Mouse (Mus musculus) CH12.LX (cell line): ENCODE measurements around the gene Zfp629. TPM values are rescaled to one million over a fixed set of nuclear protein-coding genes. Genes with fewer than 3 reads are reported as not detected.

Experiments used
- DNase-seq: peaks from one replicate; pipeline ENCODE4 v3.0.0-alpha.2; 2013; ENCODE audit errors: extremely low read depth
- H3K27ac ChIP-seq: 2 replicates; pipeline ENCODE4 v1.5.1; 2012; ENCODE audit warnings: low read depth, mild to moderate bottlenecking, control low read depth, moderate library complexity; ENCODE audit not compliant: insufficient read depth
- H3K27me3 ChIP-seq: replicated peaks from 2 replicates; pipeline ENCODE3; 2012; ENCODE audit warnings: inconsistent platforms
- H3K36me3 ChIP-seq, 2 experiments: replicated peaks in 1 of 2; 2 replicates each; pipeline versions ENCODE3 to v1.6.1; 2012; ENCODE audit warnings: inconsistent platforms in 1 of 2, low read length in 1 of 2, mild to moderate bottlenecking in 1 of 2, mixed read lengths in 1 of 2, moderate library complexity in 1 of 2; ENCODE audit not compliant: control insufficient read depth in 1 of 2, insufficient read depth in 1 of 2
- H3K4me1 ChIP-seq, 2 experiments: 2 replicates each; pipeline ENCODE4 v1.6.1; 2012; ENCODE audit warnings: inconsistent platforms in 1 of 2, moderate library complexity in 1 of 2; ENCODE audit not compliant: insufficient read depth in 2 of 2, control insufficient read depth in 1 of 2
- H3K4me2 ChIP-seq: 2 replicates; pipeline ENCODE4 v1.6.1; 2012; ENCODE audit warnings: low read depth, mild to moderate bottlenecking, control low read depth; ENCODE audit not compliant: poor library complexity, insufficient read depth, severe bottlenecking
- H3K4me3 ChIP-seq, 3 experiments: fragments of 150-350 bp in 1 of 3; sonication (generic) in 1 of 3; replicated peaks in 1 of 3; 2 replicates each; pipeline versions ENCODE3 to v1.5.1; 2011 to 2012; ENCODE audit warnings: low read depth in 2 of 3, low read length in 2 of 3, mild to moderate bottlenecking in 2 of 3, moderate library complexity in 2 of 3, control low read depth in 1 of 3, improper control_type of control experiment in 1 of 3, inconsistent platforms in 1 of 3, mixed read lengths in 1 of 3; ENCODE audit not compliant: poor library complexity in 1 of 3
- H3K79me2 ChIP-seq: replicated peaks from 2 replicates; pipeline ENCODE4 v1.6.1; 2012; ENCODE audit warnings: mild to moderate bottlenecking, moderate library complexity; ENCODE audit not compliant: control insufficient read depth, poor library complexity, insufficient read depth, severe bottlenecking; ENCODE audit errors: extremely low read depth
- H3K9ac ChIP-seq: 2 replicates; pipeline ENCODE4 v1.6.1; 2012; ENCODE audit warnings: low read depth, mild to moderate bottlenecking, control low read depth, moderate library complexity; ENCODE audit not compliant: insufficient read depth
- H3K9me3 ChIP-seq: replicated peaks from 2 replicates; pipeline ENCODE3; 2012; ENCODE audit warnings: low read length, inconsistent platforms, mixed read lengths
- BHLHE40 ChIP-seq: IDR thresholded peaks from 2 replicates; pipeline ENCODE4 v1.6.1; 2011; ENCODE audit warnings: mild to moderate bottlenecking, low read depth, low read length, improper control_type of control experiment
- E2F4 ChIP-seq: IDR thresholded peaks from 2 replicates; pipeline ENCODE4 v1.6.1; 2011; ENCODE audit warnings: low read depth, low read length, improper control_type of control experiment; ENCODE audit not compliant: insufficient replicate concordance
- ELF1 ChIP-seq: IDR thresholded peaks from 2 replicates; pipeline ENCODE4 v1.6.1; 2014; ENCODE audit warnings: low read depth, mild to moderate bottlenecking, inconsistent platforms, low read length, improper control_type of control experiment
- EP300 ChIP-seq: IDR thresholded peaks from 2 replicates; pipeline ENCODE4 v1.6.1; 2011; ENCODE audit warnings: low read length, improper control_type of control experiment
- HCFC1 ChIP-seq: IDR thresholded peaks from 2 replicates; pipeline ENCODE4 v1.6.1; 2012; ENCODE audit warnings: low read depth, mild to moderate bottlenecking, inconsistent platforms, low read length, improper control_type of control experiment
- JUN ChIP-seq: IDR thresholded peaks from 2 replicates; pipeline ENCODE4 v1.6.1; 2011; ENCODE audit warnings: low read depth, mild to moderate bottlenecking, low read length, improper control_type of control experiment, moderate library complexity; ENCODE audit not compliant: insufficient read depth
- KAT2A ChIP-seq: IDR thresholded peaks from 2 replicates; pipeline ENCODE4 v1.6.1; 2012; ENCODE audit warnings: low read length, improper control_type of control experiment, inconsistent platforms; ENCODE audit not compliant: insufficient replicate concordance
- MAZ ChIP-seq: IDR thresholded peaks from 2 replicates; pipeline ENCODE4 v1.6.1; 2012; ENCODE audit warnings: low read depth, mild to moderate bottlenecking, inconsistent platforms, low read length, improper control_type of control experiment, moderate library complexity
- SIN3A ChIP-seq: IDR thresholded peaks from 2 replicates; pipeline ENCODE4 v1.6.1; 2012; ENCODE audit warnings: low read length, improper control_type of control experiment, inconsistent platforms
- UBTF ChIP-seq: IDR thresholded peaks from 2 replicates; pipeline ENCODE4 v1.6.1; 2012; ENCODE audit warnings: low read depth, mild to moderate bottlenecking, inconsistent platforms, low read length, improper control_type of control experiment, moderate library complexity
- ZNF384 ChIP-seq: IDR thresholded peaks from 2 replicates; pipeline ENCODE4 v1.6.1; 2012; ENCODE audit warnings: low read depth, low read length, improper control_type of control experiment, inconsistent platforms
- dilution Hi-C: fragments of 300-500 bp; cut with MboI; formaldehyde crosslinking; loops from 2 replicates; pipeline ENCODE4 v1.14.3; 2020; ENCODE audit warnings: low sequenced_read_pairs; ENCODE audit not compliant: extremely low pct_unique_long_range_greater_than_20kb, extremely low pct_ligation_motif_present
- in situ Hi-C: fragments of 300-500 bp; cut with MboI; formaldehyde crosslinking; loops from 3 replicates; pipeline ENCODE4 v1.14.3; 2019; ENCODE audit warnings: low sequenced_read_pairs, low pct_ligation_motif_present, low pct_unique_long_range_greater_than_20kb, mixed read lengths
- polyA plus RNA-seq: library from polyadenylated mRNA; unstranded; fragments of >175 nt; gene quantifications from 2 replicates; pipeline ENCODE4 v1.2.1, GENCODE M21; 2012; ENCODE audit warnings: low read depth; ENCODE audit not compliant: insufficient read length
- total RNA-seq, 2 experiments: library from RNA; depleted of rRNA; stranded (reverse); fragments of 300-350 nt in 1 of 2; fragments of >200 nt in 1 of 2; gene quantifications; 2 replicates each; pipeline ENCODE4 v1.2.3; 2012 to 2014

Gene Zfp629
- total RNA-seq (2012; rRNA removed), result 2.4 and 3.2 TPM in 2 replicates
- 0.38 and 0.59 TPM in 2 replicates for total RNA-seq (2014; rRNA removed)
- polyA plus RNA-seq, result 0.48 and 0.94 TPM in 2 replicates

DNA sequence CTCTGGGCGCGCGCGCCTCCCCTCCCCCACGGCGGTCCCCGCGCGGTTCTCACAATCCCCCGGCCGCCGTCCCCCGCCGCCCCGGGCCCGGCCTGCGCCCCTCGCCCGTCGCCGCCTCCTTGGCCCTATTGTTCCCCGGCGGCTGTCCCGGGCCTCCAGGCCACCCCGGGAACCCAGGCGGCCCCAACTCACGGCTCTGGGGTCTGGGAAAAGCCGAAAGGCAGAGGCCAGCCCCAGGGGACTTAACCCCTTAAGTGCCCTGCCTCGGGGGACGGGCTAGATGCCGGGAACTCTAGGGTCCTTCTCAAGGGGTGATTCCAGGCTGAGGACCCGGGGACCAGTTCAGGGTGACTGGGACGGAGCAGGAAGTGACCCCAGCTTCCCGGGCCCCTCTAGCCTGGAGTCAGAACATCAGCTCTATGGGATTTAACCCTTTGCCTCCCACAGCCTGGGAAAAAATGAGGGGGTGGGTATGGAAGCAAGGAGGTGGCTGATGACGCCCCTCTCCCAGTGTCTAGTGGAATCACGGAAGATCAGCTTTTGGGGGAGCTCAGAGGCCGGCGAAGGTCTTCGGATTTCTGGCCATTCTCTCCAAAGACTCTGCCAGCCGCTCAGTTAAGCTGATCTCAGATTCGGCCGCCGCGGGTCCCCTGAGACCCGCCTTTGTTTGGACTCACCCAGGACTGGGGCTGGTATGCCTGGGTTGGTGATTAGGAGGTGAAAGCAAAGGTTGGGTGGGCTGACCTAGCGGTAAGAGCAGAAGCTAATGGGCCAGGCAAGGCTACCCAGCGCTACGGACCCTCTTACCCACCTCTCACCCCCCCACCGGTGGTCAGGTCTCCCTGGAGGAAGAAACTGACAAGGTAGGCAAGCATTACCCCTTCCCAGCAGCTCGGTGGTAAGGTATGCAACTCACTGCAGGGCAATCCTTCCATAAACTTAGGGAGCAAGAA, at the start of gene Zfp629:
Gene Zfp629 (minus strand): TSS at position 907 of the 953 bp plus-strand sequence.
- in situ Hi-C loops, result no loop called here
- Histone ChIP-seq H3K79me2 (no peaks in the 10 kb centered on the region), H3K4me1 (peaks cover 4 to 12% of the 10 kb centered on the region in 2 experiments; a peak in 2 of 4 replicates), H3K27me3 (peaks cover 38% of the 10 kb centered on the region), H3K27ac (no peak within 1 kb of the TSS), H3K4me3 (peak within 1 kb of the TSS; percentile 51 to 67 (median 62)), H3K36me3 (peaks cover 14% of the 10 kb centered on the region in 2 experiments), H3K9me3 (peaks cover 9% of the 10 kb centered on the region)
- no peak for DNase-seq
- TF ChIP-seq UBTF, result 0 out of 2 replicates have a peak, but pooled peaks have one; percentile 31
- peak; percentile 66 for TF ChIP-seq ELF1
- no peak for TF ChIP-seq KAT2A
- TF ChIP-seq HCFC1, result peak; percentile 68
- TF ChIP-seq, all 38 proteins: peak for 3
- dilution Hi-C loops, result no loop called here
- H3K9ac ChIP-seq, result peak within 1 kb of the TSS; percentile 97
- peak within 1 kb of the TSS; percentile 86 for H3K4me2 ChIP-seq

DNA sequence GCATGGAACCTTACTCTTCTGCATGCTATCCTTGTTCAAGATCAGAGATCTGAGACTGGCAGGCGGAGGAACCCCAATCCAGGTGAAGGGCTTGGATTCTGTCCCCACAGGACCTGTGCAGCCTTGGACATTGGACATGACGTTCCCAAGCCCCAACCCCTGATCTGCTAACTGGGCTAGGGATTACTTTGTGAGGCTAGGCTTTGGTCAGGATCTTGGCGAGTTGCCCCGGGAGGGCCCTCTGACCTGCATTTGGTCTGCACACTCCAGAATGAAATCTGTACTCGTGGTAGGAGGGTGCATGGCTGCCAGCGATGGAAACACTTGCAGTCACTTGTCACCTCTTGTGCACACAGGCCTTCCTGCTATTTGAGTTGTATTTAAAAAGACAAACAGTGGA, 47.3 kb upstream of the Zfp629 start:
- dilution Hi-C loops (no loop called here), in situ Hi-C loops (loop anchor here (10.0 kb wide), 1 partner anchor 938 kb away; no protein-coding TSS in a partner anchor)
- H3K27me3 ChIP-seq, result no peaks in the 10 kb centered on the region
- no peak overlapping the region for H3K27ac ChIP-seq
- no peak overlapping the region for H3K4me2 ChIP-seq
- H3K79me2 ChIP-seq, result no peaks in the 10 kb centered on the region
- no peaks in the 10 kb centered on the region; a peak in 1 of 4 replicates for H3K4me1 ChIP-seq
- H3K9me3 ChIP-seq, result no peaks in the 10 kb centered on the region
- peaks cover 0 to 17% of the 10 kb centered on the region in 2 experiments for H3K36me3 ChIP-seq
- H3K4me3 ChIP-seq, result no peak overlapping the region
- no peak for DNase-seq
- TF ChIP-seq ZNF384 (no peak), EP300 (no peak), SIN3A (no peak), JUN (no peak), MAZ (no peak), BHLHE40 (no peak), E2F4 (no peak)
- TF ChIP-seq, all 38 proteins: peak for 0
- no peak overlapping the region for H3K9ac ChIP-seq
